Mouse (Mus musculus): ENCODE data around the gene Neil1.

Neil1 gene

GRCm38 (mm10) chr9:57138507-57138906 is 9.6 kb downstream of the Neil1 start:
- no peak for DNase-seq

DNA sequence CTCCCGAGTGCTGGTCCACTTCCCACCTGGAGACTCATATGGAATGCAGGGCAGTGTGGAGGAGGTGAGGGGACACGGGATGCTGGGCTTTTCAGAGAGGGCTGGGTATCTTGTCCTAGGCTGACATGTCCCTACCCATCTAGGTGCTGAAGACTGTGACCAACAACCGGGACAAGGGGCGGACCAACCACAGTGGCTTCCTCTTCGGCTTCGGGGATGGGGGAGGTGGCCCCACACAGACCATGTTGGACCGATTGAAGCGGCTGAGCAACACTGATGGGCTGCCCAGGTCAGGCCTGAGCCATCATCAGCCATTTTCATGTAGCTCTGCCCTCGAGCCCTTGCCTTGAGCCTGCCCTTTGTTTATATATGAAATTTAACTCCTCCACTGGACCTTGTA is 10.3 kb downstream of the Neil1 start:
- no peak for DNase-seq

- no peak for DNase-seq
These were observed 10.9 kb downstream of the Neil1 start for GRCm38 (mm10) chr9:57137246-57137645.

- DNase-seq = peak; percentile 93
These were observed 17.3 kb downstream of the Neil1 start, which contains the start of gene Man2c1 for GRCm38 (mm10) chr9:57130577-57131433. Gene Man2c1 (plus strand): TSS chr9:57130690.

GRCm38 (mm10) chr9:57129641-57130040 is 18.5 kb downstream of the Neil1 start:
- DNase-seq = no peak

DNA sequence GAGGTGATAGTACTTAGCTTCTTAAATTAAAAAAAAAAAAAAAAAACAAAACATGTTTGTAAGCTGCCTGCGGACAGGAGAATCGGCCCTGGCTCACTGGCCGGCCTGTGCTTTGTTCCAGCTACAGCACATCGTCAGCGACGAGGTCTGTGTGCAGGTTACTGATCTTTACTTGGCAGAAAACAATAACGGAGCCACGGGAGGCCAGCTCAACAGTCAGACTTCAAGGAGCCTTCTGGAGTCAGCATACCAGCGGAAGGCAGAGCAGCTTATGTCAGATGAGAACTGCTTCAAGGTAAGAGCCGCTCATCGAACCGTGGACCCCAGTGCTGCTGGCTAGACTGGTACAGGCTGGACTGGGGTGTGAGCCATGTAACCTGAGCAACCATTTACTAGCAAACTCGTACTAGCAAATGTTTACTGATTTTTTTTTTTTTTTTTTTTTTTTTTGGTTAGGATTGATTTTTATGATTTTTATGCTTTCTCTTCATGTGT is 30.8 kb downstream of the Neil1 start:
- no peak for DNase-seq

All from thymus, postnatal 36 days (tissue).